Mouse (Mus musculus): ENCODE measurements around the gene Pkib. TPM values are rescaled to one million over a fixed set of nuclear protein-coding genes. Genes with fewer than 3 reads are reported as not detected.

The Pkib gene
- polyA plus RNA-seq (2012; ENCODE audit: low replicate concordance) = 16.9 and 20.1 TPM in 2 replicates

DNA sequence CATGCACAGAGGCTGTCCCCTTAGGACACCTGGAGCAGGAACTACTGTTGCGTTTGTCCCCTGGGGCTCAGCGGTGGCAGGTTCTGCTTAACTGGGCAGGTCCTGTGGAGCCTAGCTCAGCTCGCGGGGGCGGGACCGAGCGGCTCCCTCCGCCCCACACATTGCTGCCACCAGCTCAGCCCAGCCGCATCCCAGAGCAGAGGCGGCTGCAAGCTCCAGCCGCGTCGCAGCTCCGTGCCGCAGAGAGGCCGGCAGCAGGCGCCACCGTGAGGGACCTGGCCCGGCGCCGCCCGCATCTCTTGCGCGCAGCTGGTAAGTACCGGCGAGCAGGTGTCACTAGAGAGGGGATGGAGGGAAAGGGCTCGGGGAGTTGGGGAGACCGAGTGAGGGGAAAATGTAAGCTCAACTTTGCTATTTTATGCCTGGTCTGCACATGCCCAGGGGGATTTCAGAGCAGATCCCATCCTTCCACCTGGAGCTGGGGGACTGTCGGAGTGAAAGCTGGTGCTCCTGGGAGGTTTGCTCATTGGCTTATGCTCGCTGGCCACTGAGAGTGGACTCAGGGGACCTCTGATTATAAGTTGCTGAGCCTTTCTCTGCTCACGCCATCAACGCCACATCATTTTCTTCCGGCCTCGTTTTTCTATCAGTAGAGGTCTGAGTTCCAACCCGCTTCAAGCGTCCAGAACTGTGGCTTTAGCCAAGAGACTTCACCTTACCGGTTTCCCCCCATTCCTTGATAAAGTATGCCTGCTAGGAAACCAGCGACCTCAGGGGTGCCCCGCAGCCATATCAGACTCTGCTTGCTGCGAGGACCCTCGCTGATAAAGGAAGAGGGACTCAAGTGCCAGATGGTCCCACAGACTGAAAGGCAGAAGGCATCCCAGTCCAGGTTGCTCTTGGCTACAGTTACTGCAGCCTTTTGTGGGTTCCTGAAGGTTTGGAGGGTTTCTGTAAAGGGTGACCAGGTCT lies at the start of gene Pkib:
Gene Pkib (plus strand): TSS at position 86 of the 972 bp plus-strand sequence.

GRCm38 (mm10) chr10:57784876-57785150 lies 153.0 kb downstream of the Pkib start, which contains the start of gene Fabp7:
TSS of gene Fabp7 (plus strand) at chr10:57784881.

Other genes starting within 250 kb of the Pkib start
- gene Hsf2, start 145.6 kb upstream of the Pkib start, polyA plus RNA-seq (2012; ENCODE audit: low replicate concordance) = 0.29 and 0.73 TPM in 2 replicates
- gene Serinc1, start 99.5 kb upstream of the Pkib start, polyA plus RNA-seq (2012; ENCODE audit: low replicate concordance) = 4.5 and 14.9 TPM in 2 replicates
- not detected in 2 replicates for gene Fabp7, start 152.9 kb downstream of the Pkib start, polyA plus RNA-seq (2012; ENCODE audit: low replicate concordance)
- gene Smpdl3a, start 162.4 kb downstream of the Pkib start, polyA plus RNA-seq (2012; ENCODE audit: low replicate concordance) = 53.8 and 100 TPM in 2 replicates